Mouse (Mus musculus): Measurements from ENCODE around the gene Rab8b. TPM values are rescaled to one million over a fixed set of nuclear protein-coding genes. Genes with fewer than 3 reads are reported as not detected.

Rab8b gene
- polyA plus RNA-seq, 1 experiment from 2014 or later = 24.3 TPM

GRCm38 (mm10) chr9:66930351-66930750 lies 10.9 kb upstream of the Rab8b start:
- Histone ChIP-seq H3K36me3 (no peaks in the 10 kb centered on the region), H3K4me3 (no peak overlapping the region), H3K27ac (no peak overlapping the region), H3K9me3 (no peaks in the 10 kb centered on the region), H3K4me1 (replicated peaks) (peaks cover 17% of the 10 kb centered on the region), H3K27me3 (ENCODE audit: insufficient read depth, poor library complexity, severe bottlenecking) (no peaks in the 10 kb centered on the region)
- 62% methylated on average over 7 of the region's 7 CpGs for WGBS
- no peak for DNase-seq (ENCODE audit: low spot score)

DNA sequence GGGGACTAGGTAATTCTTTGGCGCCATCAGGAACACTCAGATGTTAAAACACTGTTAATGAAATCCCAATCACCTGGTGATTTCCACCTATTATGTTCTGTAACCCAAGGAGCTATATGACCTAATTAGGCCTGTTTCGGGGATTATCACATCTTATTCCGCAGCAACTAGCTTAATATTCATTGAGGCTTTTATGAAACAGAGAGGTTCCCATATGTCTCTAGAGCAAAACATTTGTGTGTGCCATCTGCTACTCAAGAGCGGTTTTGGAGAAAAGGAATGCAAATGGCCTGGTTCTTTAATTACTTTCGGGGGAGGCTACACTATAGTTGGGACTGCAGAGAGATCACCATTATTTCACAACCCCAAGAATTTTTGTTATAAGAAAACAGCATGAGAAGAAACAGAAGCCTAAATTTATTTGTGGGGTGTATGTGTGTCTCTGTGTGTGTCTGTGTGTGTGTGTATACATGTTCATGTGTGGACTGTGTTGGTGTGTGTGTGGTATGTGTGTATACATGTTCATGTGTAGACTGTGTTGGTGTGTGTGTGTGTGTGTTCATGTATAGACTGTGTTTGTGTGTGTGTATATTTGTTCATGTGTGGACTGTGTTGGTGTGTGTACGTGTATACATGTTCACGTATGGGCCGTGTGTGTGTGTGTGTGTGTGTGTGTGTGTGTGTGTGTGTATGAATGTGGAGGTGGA lies 8.4 kb upstream of the Rab8b start:
- no peaks in the 10 kb centered on the region for H3K27me3 ChIP-seq (ENCODE audit: insufficient read depth, poor library complexity, severe bottlenecking)
- WGBS = 83% methylated on average over 8 of the region's 8 CpGs
- no peak for DNase-seq (ENCODE audit: low spot score)
- H3K36me3 ChIP-seq = no peaks in the 10 kb centered on the region
- no peaks in the 10 kb centered on the region for H3K9me3 ChIP-seq
- H3K27ac ChIP-seq = no peak overlapping the region
- no peak overlapping the region for H3K4me3 ChIP-seq
- no peaks in the 10 kb centered on the region; the same call in 1 of the 2 replicates for H3K4me1 ChIP-seq (replicated peaks)

DNA sequence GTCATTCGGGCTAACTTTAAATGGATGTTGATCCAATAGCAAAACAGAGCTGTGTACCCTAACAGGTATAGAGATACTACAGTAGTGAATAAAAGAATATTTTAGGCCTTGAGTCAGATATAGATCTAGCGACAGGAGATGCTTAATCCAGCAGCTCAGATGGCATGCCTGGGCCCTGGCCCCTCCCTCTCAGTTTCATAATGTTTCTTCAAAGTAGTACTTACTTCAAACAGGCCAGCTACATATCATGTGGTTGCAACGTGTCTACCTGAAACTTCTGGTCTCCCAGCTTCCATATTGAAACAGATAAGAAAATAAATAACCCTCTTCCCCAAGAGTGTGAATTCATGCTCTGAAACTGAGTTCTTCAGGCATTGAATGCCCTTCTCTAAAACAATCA lies 6.4 kb upstream of the Rab8b start:
- no peaks in the 10 kb centered on the region for H3K36me3 ChIP-seq
- H3K27ac ChIP-seq = no peak overlapping the region
- no peak for DNase-seq (ENCODE audit: low spot score)
- H3K27me3 ChIP-seq (ENCODE audit: insufficient read depth, poor library complexity, severe bottlenecking) = peaks cover 4% of the 10 kb centered on the region; the same call in 1 of the 2 replicates
- no peaks in the 10 kb centered on the region for H3K9me3 ChIP-seq
- WGBS = 80% methylated on average over 3 of the region's 3 CpGs
- no peak overlapping the region for H3K4me3 ChIP-seq
- H3K4me1 ChIP-seq (replicated peaks) = peaks cover under 1% of the 10 kb centered on the region

GRCm38 (mm10) chr9:66922076-66922475 lies 2.6 kb upstream of the Rab8b start:
- no peak for DNase-seq (ENCODE audit: low spot score)
- peaks cover 4% of the 10 kb centered on the region; the same call in 1 of the 2 replicates for H3K27me3 ChIP-seq (ENCODE audit: insufficient read depth, poor library complexity, severe bottlenecking)
- H3K4me1 ChIP-seq (replicated peaks) = peaks cover 27% of the 10 kb centered on the region
- 91% methylated on average over 1 of the region's 1 CpGs for WGBS
- no peaks in the 10 kb centered on the region for H3K9me3 ChIP-seq
- H3K27ac ChIP-seq = no peak overlapping the region
- H3K4me3 ChIP-seq = no peak overlapping the region
- no peaks in the 10 kb centered on the region for H3K36me3 ChIP-seq

DNA sequence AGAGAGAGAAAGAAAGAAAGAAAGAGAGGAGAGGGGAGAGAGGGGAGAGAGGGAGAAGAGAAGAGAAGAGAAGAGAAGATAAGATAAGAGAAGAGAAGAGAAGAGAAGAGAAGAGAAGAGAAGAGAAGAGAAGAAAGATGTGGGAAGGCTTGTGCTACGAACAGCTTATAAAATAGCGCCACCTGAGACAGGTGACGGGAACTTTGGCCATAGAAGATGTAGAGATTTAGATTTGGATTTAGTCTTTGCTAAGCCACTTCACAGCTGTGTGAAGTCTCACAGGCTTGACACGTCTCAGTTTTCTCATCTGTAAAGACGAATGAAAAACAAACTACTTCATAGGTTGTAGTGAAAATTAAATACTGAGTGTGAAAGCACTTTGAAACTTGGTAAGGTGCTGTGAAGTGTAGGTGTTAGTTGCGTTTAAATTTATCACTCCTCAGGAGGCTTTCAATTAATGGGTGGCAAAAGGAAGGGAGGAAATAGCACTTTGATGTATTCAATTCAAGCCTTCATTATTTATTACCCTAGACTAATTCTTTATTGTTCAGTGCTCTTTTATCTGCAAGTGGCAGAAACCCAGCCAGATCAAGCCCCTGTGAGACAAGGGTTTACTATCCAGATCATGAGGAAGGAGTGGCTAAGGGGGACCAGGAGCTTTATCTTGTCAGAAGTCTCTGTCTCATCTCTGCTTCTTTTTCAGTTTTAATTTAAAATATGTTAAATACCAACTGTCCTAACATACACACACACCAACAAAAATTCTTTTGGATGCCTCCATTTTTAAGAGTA lies 1.2 kb upstream of the Rab8b start:
- peaks cover 4% of the 10 kb centered on the region; the same call in 1 of the 2 replicates for H3K27me3 ChIP-seq (ENCODE audit: insufficient read depth, poor library complexity, severe bottlenecking)
- no peak overlapping the region; the same call in 1 of the 2 replicates for H3K27ac ChIP-seq
- no peaks in the 10 kb centered on the region for H3K36me3 ChIP-seq
- 12% methylated on average over 6 of the region's 6 CpGs for WGBS
- DNase-seq (ENCODE audit: low spot score) = no peak
- no peaks in the 10 kb centered on the region for H3K9me3 ChIP-seq
- H3K4me1 ChIP-seq (replicated peaks) = peaks cover 32% of the 10 kb centered on the region
- peak overlapping the region; percentile 89 for H3K4me3 ChIP-seq

- Histone ChIP-seq H3K4me1 (replicated peaks) (peaks cover 38% of the 10 kb centered on the region), H3K4me3 (peak overlapping the region; percentile 89), H3K36me3 (no peaks in the 10 kb centered on the region), H3K27me3 (ENCODE audit: insufficient read depth, poor library complexity, severe bottlenecking) (peaks cover 4% of the 10 kb centered on the region; the same call in 1 of the 2 replicates), H3K9me3 (no peaks in the 10 kb centered on the region), H3K27ac (peak overlapping the region; percentile 96)
- DNase-seq (ENCODE audit: low spot score) = no peak
- 0% methylated on average over 14 of the region's 14 CpGs for WGBS
Observed at GRCm38 (mm10) chr9:66919981-66920380, 494 bp upstream of the Rab8b start.

- Histone ChIP-seq H3K36me3 (no peaks in the 10 kb centered on the region), H3K9me3 (no peaks in the 10 kb centered on the region), H3K4me3 (peak overlapping the region; percentile 89), H3K4me1 (replicated peaks) (peaks cover 45% of the 10 kb centered on the region), H3K27me3 (ENCODE audit: insufficient read depth, poor library complexity, severe bottlenecking) (peaks cover 4% of the 10 kb centered on the region; the same call in 1 of the 2 replicates), H3K27ac (peak overlapping the region; percentile 96)
- peak; percentile 29 for DNase-seq (ENCODE audit: low spot score)
- 3% methylated on average over 27 of the region's 27 CpGs for WGBS
Observed at GRCm38 (mm10) chr9:66918672-66919330, 686 bp downstream of the Rab8b start.

DNA sequence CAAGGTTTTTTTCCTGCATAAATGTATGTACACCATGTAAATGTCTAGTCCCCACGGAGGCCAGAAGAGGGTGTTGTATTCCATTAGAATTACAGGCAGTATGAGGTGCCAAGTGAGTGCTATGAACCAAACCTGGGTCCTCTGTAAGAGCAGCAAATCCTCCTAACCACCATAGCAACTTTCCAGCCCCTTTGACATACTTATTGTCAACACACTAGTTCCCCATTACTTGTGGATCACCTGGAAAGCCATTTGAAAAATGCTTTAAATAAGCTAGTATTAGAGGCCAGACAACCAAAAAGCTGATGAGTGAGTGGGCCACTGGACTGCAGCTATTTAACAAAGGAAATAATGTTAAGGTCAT lies 1.6 kb downstream of the Rab8b start:
- DNase-seq (ENCODE audit: low spot score) = no peak
- 76% methylated on average over 1 of the region's 1 CpGs for WGBS

GRCm38 (mm10) chr9:66917216-66917891 lies 2.1 kb downstream of the Rab8b start:
- peaks cover 48% of the 10 kb centered on the region for H3K4me1 ChIP-seq (replicated peaks)
- H3K9me3 ChIP-seq = no peaks in the 10 kb centered on the region
- H3K27ac ChIP-seq = no peak overlapping the region
- no peak overlapping the region for H3K4me3 ChIP-seq
- 89% methylated on average over 8 of the region's 8 CpGs for WGBS
- H3K27me3 ChIP-seq (ENCODE audit: insufficient read depth, poor library complexity, severe bottlenecking) = peaks cover 4% of the 10 kb centered on the region; the same call in 1 of the 2 replicates
- no peaks in the 10 kb centered on the region for H3K36me3 ChIP-seq
- DNase-seq (ENCODE audit: low spot score) = no peak

More for the DNA sequence above, 1.6 kb downstream of the Rab8b start:
- Histone ChIP-seq H3K27ac (no peak overlapping the region), H3K4me3 (peak overlapping the region; percentile 89), H3K9me3 (no peaks in the 10 kb centered on the region), H3K27me3 (ENCODE audit: insufficient read depth, poor library complexity, severe bottlenecking) (peaks cover 4% of the 10 kb centered on the region; the same call in 1 of the 2 replicates), H3K4me1 (replicated peaks) (peaks cover 48% of the 10 kb centered on the region), H3K36me3 (no peaks in the 10 kb centered on the region)

DNA sequence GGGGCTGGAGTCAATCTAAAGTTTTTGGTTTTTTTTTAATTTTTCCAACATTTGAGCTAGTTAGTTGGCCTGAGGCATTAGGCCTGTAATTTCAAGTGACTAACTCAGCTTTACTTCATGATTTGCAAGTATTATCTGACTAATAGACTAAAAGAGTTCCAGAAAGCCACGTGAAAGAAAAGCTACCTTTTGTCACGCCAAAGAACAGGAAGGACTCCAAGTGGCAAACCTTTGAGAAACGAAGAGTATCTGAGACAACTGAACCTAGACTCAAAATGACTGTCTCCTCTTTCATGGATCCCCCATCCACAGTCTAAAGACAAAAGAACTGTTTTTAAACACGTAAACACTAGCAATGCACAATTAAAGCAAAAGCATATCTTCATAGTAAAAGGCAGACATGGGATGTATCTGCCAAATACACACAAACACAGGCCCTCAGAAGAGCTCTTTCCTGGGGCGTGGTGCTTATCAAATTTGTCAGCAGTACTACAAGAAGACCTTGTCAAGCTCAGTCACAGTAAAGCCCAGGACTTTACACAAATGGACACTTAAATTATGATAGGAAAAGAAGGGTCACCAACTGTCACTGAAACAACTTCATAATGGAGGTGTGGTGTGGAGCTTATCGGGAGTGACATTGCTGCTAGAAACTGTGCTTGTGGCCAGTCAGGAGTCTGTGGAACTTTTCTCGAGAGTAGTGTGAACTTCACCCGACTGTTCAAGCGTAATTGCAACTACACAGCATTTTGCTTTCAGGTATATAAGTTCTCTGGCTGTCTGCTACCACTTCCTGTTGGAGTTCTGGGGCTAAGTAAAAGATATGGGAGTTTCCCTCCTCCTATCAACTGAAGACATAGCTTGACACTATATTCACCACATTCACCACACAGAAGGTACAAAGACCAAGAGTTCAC lies 3.4 kb downstream of the Rab8b start:
- Histone ChIP-seq H3K4me3 (no peak overlapping the region), H3K9me3 (no peaks in the 10 kb centered on the region), H3K27me3 (ENCODE audit: insufficient read depth, poor library complexity, severe bottlenecking) (no peaks in the 10 kb centered on the region), H3K4me1 (replicated peaks) (peaks cover 48% of the 10 kb centered on the region), H3K36me3 (no peaks in the 10 kb centered on the region), H3K27ac (no peak overlapping the region)
- 89% methylated on average over 9 of the region's 9 CpGs for WGBS
- no peak for DNase-seq (ENCODE audit: low spot score)

DNA sequence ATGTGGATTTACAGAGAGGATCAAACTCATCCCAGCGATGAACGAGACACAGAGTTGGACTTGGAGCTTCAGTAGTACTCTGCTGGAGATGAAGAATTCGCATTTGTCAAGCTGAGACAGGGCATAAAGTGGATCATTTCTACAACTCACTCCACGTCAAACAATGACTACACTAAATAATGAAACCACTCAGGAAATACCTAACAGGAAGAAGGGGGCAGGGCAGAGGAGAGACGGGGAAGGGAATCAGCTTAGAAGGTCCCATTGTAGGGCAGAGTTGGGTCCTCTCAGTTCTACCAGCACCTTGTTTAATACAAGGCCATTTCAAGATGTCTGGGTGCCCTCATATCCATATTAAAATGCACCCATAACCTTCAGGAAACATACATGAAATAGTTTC lies 4.1 kb downstream of the Rab8b start:
- Histone ChIP-seq H3K27ac (no peak overlapping the region), H3K27me3 (ENCODE audit: insufficient read depth, poor library complexity, severe bottlenecking) (no peaks in the 10 kb centered on the region), H3K4me1 (replicated peaks) (peaks cover 43% of the 10 kb centered on the region), H3K4me3 (no peak overlapping the region), H3K9me3 (no peaks in the 10 kb centered on the region), H3K36me3 (0 out of 2 replicates have a peak, but pooled peaks cover 3% of the 10 kb centered on the region)
- 85% methylated on average over 5 of the region's 5 CpGs for WGBS
- no peak for DNase-seq (ENCODE audit: low spot score)
